Mouse (Mus musculus) myocyte (in vitro differentiated cells): ENCODE results near the gene Ank2.

ENCODE experiments used
- CEBPB ChIP-seq: IDR thresholded peaks from 2 replicates; pipeline ENCODE4 v1.6.1; 2011; ENCODE audit warnings: mild to moderate bottlenecking, moderate library complexity; ENCODE audit not compliant: poor library complexity, insufficient read depth, severe bottlenecking
- MAX ChIP-seq: IDR thresholded peaks from one replicate; pipeline ENCODE4 v1.6.1; 2011; ENCODE audit warnings: low read depth, mild to moderate bottlenecking, control low read depth
- MYOD1 ChIP-seq, 3 experiments: IDR thresholded peaks; one replicate each; pipeline ENCODE4 v1.6.1; 2011; ENCODE audit warnings: control low read depth in 2 of 3, low read depth in 2 of 3, mild to moderate bottlenecking in 2 of 3, moderate library complexity in 1 of 3; ENCODE audit not compliant: insufficient read length in 2 of 3, control insufficient read depth in 1 of 3
- POLR2A ChIP-seq: IDR thresholded peaks from one replicate; pipeline ENCODE4 v1.6.1; 2011; ENCODE audit warnings: low read depth, mild to moderate bottlenecking, control low read depth, moderate library complexity; ENCODE audit not compliant: insufficient read length
- POLR2AphosphoS2 ChIP-seq: IDR thresholded peaks from one replicate; pipeline ENCODE4 v1.6.1; 2011; ENCODE audit warnings: low read depth, control low read depth; ENCODE audit not compliant: insufficient read length
- REST ChIP-seq: IDR thresholded peaks from one replicate; pipeline ENCODE4 v1.6.1; 2011; ENCODE audit warnings: mild to moderate bottlenecking, control low read depth, moderate library complexity; ENCODE audit not compliant: insufficient read depth, insufficient read length
- SRF ChIP-seq: IDR thresholded peaks from one replicate; pipeline ENCODE4 v1.6.1; 2011; ENCODE audit warnings: low read depth; ENCODE audit not compliant: control insufficient read depth, insufficient read length
- TCF12 ChIP-seq: IDR thresholded peaks from one replicate; pipeline ENCODE4 v1.6.1; 2011; ENCODE audit warnings: mild to moderate bottlenecking, control low read depth; ENCODE audit not compliant: poor library complexity, insufficient read depth, severe bottlenecking
- TCF3 ChIP-seq: IDR thresholded peaks from one replicate; pipeline ENCODE4 v1.6.1; 2011; ENCODE audit warnings: low read depth, control low read depth; ENCODE audit not compliant: insufficient read length
- USF1 ChIP-seq: IDR thresholded peaks from one replicate; pipeline ENCODE4 v1.6.1; 2011; ENCODE audit warnings: low read depth, mild to moderate bottlenecking, control low read depth, moderate library complexity

DNA sequence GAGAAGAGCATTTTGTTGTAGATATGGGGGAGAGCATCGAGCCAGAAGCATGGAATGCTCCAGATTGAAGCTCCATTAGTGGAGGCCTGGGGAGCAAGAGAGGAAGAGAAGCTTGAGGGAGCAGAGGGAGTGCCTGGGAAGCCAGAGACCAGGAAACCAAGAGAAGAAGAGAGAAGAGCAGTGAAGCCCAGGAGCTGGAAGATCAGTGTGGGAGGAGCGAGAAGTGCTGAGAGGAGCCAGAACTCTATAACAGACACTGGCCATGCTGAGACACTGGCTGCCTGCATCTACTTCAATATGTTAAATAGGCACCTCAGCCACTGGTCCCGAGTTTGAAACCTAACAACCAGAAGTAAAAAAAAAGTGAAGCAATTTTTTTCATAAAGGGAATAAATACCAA, 234.0 kb downstream of the Ank2 start:
- TF ChIP-seq TCF12 = no peak
- TF ChIP-seq MAX = no peak
- TF ChIP-seq POLR2A = no peak
- no peak for TF ChIP-seq CEBPB
- TF ChIP-seq USF1 = no peak
- no peak for TF ChIP-seq SRF
- no peak for TF ChIP-seq TCF3
- no peak for TF ChIP-seq POLR2AphosphoS2
- TF ChIP-seq REST = no peak
- TF ChIP-seq MYOD1 (IDR thresholded peaks at IDR 0.05; ENCODE audit: control insufficient read depth in 1 of 3, insufficient read length in 2 of 3, low read depth in 2 of 3) = no peak
